Mouse (Mus musculus) forebrain, embryonic 13.5 days (tissue): ENCODE measurements around the gene Sost. TPM values are rescaled to one million over a fixed set of nuclear protein-coding genes. Genes with fewer than 3 reads are reported as not detected.

ENCODE experiments used
- ATAC-seq: fragments of 200-750 bp; cut with Nextera tagmentation; 2 replicates; pipeline ENCODE4 v1.8.0; 2017
- H3K27ac ChIP-seq: fragments of 300-500 bp; sonication (generic); 2 replicates; pipeline ENCODE4 v1.5.1; 2015; ENCODE audit warnings: inconsistent platforms, mild to moderate bottlenecking, moderate library complexity
- H3K27me3 ChIP-seq: fragments of 300-500 bp; sonication (generic); 2 replicates; pipeline ENCODE4 v1.6.1; 2015; ENCODE audit warnings: mild to moderate bottlenecking, inconsistent platforms
- H3K36me3 ChIP-seq: fragments of 300-500 bp; sonication (generic); 2 replicates; pipeline ENCODE4 v1.6.1; 2015; ENCODE audit warnings: mild to moderate bottlenecking, inconsistent platforms; ENCODE audit not compliant: poor library complexity, severe bottlenecking
- H3K4me1 ChIP-seq: fragments of 300-500 bp; sonication (generic); 2 replicates; pipeline ENCODE4 v1.6.1; 2015; ENCODE audit warnings: inconsistent platforms
- H3K4me2 ChIP-seq: fragments of 300-500 bp; sonication (generic); 2 replicates; pipeline ENCODE4 v1.6.1; 2015; ENCODE audit warnings: inconsistent platforms, mild to moderate bottlenecking, moderate library complexity
- H3K4me3 ChIP-seq: fragments of 300-500 bp; sonication (generic); 2 replicates; pipeline ENCODE4 v1.5.1; 2015; ENCODE audit warnings: mild to moderate bottlenecking, inconsistent platforms
- H3K9ac ChIP-seq: fragments of 300-500 bp; sonication (generic); 2 replicates; pipeline ENCODE4 v1.6.1; 2015; ENCODE audit warnings: mild to moderate bottlenecking, inconsistent platforms
- H3K9me3 ChIP-seq: fragments of 300-500 bp; sonication (generic); replicated peaks from 2 replicates; pipeline ENCODE4 v1.6.1; 2016; ENCODE audit warnings: inconsistent platforms
- WGBS: fragments of 180-500 bp; shearing (Covaris S2); methylation state at CpG from one replicate; pipeline ENCODE4 v1.1.7; 2015; 5-methylcytosine and 5-hydroxymethylcytosine counted together
- polyA plus RNA-seq: library from polyadenylated mRNA; unstranded; fragments of >200 nt; fragmentation: Nextera tagmentation; extraction: Ambion mirVana; gene quantifications from 2 replicates; pipeline ENCODE4 v1.2.1, GENCODE M21; 2015

The Sost gene
- polyA plus RNA-seq, 1 experiment from 2014 or later: not detected

DNA sequence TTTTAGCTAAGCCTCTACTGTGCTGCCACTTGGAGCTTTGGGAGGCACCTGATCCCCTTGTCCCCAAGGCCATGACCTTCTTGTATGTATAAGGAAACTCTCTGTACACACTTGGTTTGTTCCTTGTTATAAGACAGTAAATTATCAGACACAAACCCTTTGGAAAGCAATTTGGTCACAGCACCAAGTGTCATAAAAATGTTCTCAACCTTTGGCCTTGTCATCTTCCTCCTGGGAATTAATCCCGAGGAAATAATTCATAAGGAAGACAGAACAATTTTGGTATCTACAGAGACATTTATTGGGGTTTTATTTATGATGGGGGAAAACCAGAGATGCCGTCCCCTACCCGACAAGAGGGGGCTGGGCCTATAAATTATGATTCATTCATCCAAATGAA lies 31.1 kb downstream of the Sost start:
- no peak overlapping the region for H3K4me2 ChIP-seq
- H3K4me1 ChIP-seq: peaks cover 5% of the 10 kb centered on the region; the same call in 1 of the 2 replicates
- ATAC-seq: no peak
- WGBS: 87% methylated on average over 3 of the region's 3 CpGs
- H3K27me3 ChIP-seq: peaks cover 41% of the 10 kb centered on the region
- no peaks in the 10 kb centered on the region for H3K9me3 ChIP-seq
- no peak overlapping the region for H3K27ac ChIP-seq
- no peak overlapping the region for H3K9ac ChIP-seq
- no peak overlapping the region for H3K4me3 ChIP-seq
- H3K36me3 ChIP-seq: no peaks in the 10 kb centered on the region

DNA sequence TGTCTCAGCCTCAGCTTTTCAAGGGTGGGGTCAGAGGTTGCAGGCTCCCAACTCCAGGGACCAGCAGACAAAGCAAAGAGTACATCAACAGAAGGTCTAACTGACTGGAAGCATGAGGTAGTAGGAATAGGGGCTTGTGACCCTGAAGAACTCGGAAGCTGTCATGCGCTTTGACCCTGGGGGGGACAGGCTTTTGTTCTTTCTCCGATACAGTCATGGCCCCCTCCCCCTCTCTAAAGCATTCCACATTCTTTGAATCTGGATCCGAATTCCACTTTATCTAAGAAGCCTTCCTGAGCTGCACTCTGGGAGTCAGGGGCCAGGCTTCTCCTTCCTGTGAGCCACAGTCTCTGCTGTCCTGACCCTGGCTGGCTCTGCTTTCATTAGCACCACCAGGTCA lies 34.8 kb downstream of the Sost start:
- peaks cover 18% of the 10 kb centered on the region for H3K27me3 ChIP-seq
- WGBS: 69% methylated on average over 4 of the region's 4 CpGs
- H3K9ac ChIP-seq: no peak overlapping the region
- no peaks in the 10 kb centered on the region for H3K36me3 ChIP-seq
- H3K27ac ChIP-seq: no peak overlapping the region
- peaks cover 6% of the 10 kb centered on the region for H3K4me1 ChIP-seq
- no peak overlapping the region for H3K4me3 ChIP-seq
- no peaks in the 10 kb centered on the region for H3K9me3 ChIP-seq
- no peak for ATAC-seq
- H3K4me2 ChIP-seq: no peak overlapping the region

DNA sequence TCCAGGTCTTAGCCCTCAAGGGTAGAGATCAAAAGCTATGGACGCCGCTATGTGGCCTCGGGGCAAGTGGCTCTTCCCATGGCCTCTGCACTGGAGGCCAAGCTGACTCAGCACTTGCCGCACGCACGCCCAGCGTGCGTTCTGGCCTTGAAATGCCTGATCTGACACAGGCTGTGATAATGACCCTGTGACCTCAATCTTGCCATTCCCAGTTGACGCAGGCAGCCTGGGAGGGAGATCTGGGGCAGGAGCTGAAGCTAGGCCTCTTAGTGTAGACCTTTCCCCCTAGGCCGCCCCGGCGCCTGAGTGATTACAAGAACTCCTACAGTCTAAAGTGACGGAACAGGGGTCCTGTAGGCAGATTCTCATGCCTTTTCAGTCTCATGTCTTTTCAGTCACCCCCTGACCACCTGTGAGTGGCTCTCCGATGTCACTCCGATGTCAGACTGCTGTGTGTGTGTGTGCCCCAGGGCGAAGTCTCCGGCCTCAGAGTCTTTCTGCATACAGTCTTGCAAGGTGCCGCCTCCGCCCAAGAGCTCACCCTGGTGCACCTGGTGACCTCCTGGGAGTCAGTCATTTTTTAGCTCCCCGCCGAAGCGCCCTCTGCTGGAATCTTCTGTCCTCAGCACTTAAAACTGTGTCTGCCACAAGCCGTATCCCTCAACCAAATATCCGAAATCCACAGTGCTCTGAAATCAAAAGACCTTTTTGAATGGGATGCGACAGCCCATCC lies 38.6 kb downstream of the Sost start:
- H3K4me1 ChIP-seq: peaks cover 3% of the 10 kb centered on the region; the same call in 1 of the 2 replicates
- no peak overlapping the region for H3K4me3 ChIP-seq
- no peaks in the 10 kb centered on the region for H3K9me3 ChIP-seq
- no peak overlapping the region for H3K9ac ChIP-seq
- 46% methylated on average over 25 of the region's 25 CpGs for WGBS
- no peak overlapping the region; the same call in 1 of the 2 replicates for H3K4me2 ChIP-seq
- H3K27ac ChIP-seq: no peak overlapping the region
- ATAC-seq: no peak
- no peaks in the 10 kb centered on the region for H3K36me3 ChIP-seq
- H3K27me3 ChIP-seq: 0 out of 2 replicates have a peak, but pooled peaks cover 3% of the 10 kb centered on the region

GRCm38 (mm10) chr11:101926951-101927589 lies 39.7 kb downstream of the Sost start:
- no peak for ATAC-seq
- Histone ChIP-seq H3K9ac (no peak overlapping the region), H3K4me2 (no peak overlapping the region), H3K4me1 (peaks cover 3% of the 10 kb centered on the region; the same call in 1 of the 2 replicates), H3K4me3 (no peak overlapping the region), H3K27ac (no peak overlapping the region), H3K27me3 (0 out of 2 replicates have a peak, but pooled peaks cover 3% of the 10 kb centered on the region), H3K36me3 (no peaks in the 10 kb centered on the region), H3K9me3 (no peaks in the 10 kb centered on the region)
- WGBS: 71% methylated on average over 10 of the region's 10 CpGs

- 0 out of 2 replicates have a peak, but pooled peaks cover 3% of the 10 kb centered on the region for H3K27me3 ChIP-seq
- H3K4me1 ChIP-seq: peaks cover 3% of the 10 kb centered on the region; the same call in 1 of the 2 replicates
- ATAC-seq: no peak
- H3K9ac ChIP-seq: no peak overlapping the region
- WGBS: 67% methylated on average over 6 of the region's 6 CpGs
- H3K9me3 ChIP-seq: no peaks in the 10 kb centered on the region
- H3K4me2 ChIP-seq: no peak overlapping the region
- no peak overlapping the region for H3K4me3 ChIP-seq
- no peaks in the 10 kb centered on the region for H3K36me3 ChIP-seq
- no peak overlapping the region for H3K27ac ChIP-seq
Measured at GRCm38 (mm10) chr11:101925636-101926035, 41.2 kb downstream of the Sost start.

- no peak for ATAC-seq
- H3K36me3 ChIP-seq: no peaks in the 10 kb centered on the region
- WGBS: 80% methylated on average over 17 of the region's 19 CpGs
- no peak overlapping the region for H3K9ac ChIP-seq
- H3K4me3 ChIP-seq: no peak overlapping the region
- H3K4me2 ChIP-seq: no peak overlapping the region
- H3K27me3 ChIP-seq: 0 out of 2 replicates have a peak, but pooled peaks cover 3% of the 10 kb centered on the region
- no peaks in the 10 kb centered on the region for H3K9me3 ChIP-seq
- H3K4me1 ChIP-seq: peaks cover 3% of the 10 kb centered on the region; the same call in 1 of the 2 replicates
- no peak overlapping the region for H3K27ac ChIP-seq
Measured at GRCm38 (mm10) chr11:101924441-101924976, 42.3 kb downstream of the Sost start.

- H3K4me2 ChIP-seq: no peak overlapping the region
Measured at GRCm38 (mm10) chr11:101923988-101924387, 42.8 kb downstream of the Sost start.

GRCm38 (mm10) chr11:101921361-101921952 lies 45.4 kb downstream of the Sost start:
- Histone ChIP-seq H3K4me2 (no peak overlapping the region), H3K4me1 (no peaks in the 10 kb centered on the region), H3K36me3 (no peaks in the 10 kb centered on the region), H3K27me3 (peaks cover 12% of the 10 kb centered on the region), H3K9me3 (no peaks in the 10 kb centered on the region), H3K27ac (no peak overlapping the region), H3K4me3 (no peak overlapping the region), H3K9ac (no peak overlapping the region)
- WGBS: 84% methylated on average over 12 of the region's 12 CpGs
- no peak for ATAC-seq

More at GRCm38 (mm10) chr11:101923988-101924387, 42.8 kb downstream of the Sost start:
- Histone ChIP-seq H3K4me1 (peaks cover 3% of the 10 kb centered on the region; the same call in 1 of the 2 replicates), H3K9ac (no peak overlapping the region), H3K27ac (no peak overlapping the region), H3K9me3 (no peaks in the 10 kb centered on the region), H3K4me3 (no peak overlapping the region), H3K27me3 (no peaks in the 10 kb centered on the region), H3K36me3 (no peaks in the 10 kb centered on the region)
- no peak for ATAC-seq
- 82% methylated on average over 6 of the region's 6 CpGs for WGBS

DNA sequence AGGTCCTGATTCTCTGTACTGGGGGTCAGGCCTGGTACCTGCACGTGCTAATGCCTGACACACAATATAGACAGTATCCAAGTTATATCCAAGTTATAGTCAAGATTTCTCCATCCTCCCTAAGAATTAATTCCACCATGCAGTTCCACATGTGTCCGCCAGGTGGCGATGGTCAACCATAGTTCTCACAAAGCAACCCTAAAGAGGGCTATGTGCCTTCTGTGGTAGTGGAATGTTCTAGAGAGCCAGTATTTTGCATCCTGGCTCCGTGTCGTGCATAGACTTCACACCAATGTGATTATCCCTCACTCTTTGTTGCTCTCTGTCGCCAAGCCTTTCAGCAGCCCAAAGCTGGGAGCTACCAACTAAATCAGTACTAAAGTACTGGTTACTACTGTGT lies 47.2 kb downstream of the Sost start:
- peaks cover 19% of the 10 kb centered on the region for H3K27me3 ChIP-seq
- ATAC-seq: peak; percentile 51

GRCm38 (mm10) chr11:101918609-101919008 lies 48.2 kb downstream of the Sost start:
- H3K27me3 ChIP-seq: peaks cover 23% of the 10 kb centered on the region
- no peak overlapping the region for H3K27ac ChIP-seq
- 65% methylated on average over 3 of the region's 3 CpGs for WGBS

More for the DNA sequence above, 47.2 kb downstream of the Sost start:
- no peak overlapping the region for H3K27ac ChIP-seq
- no peaks in the 10 kb centered on the region for H3K9me3 ChIP-seq
- no peaks in the 10 kb centered on the region for H3K4me1 ChIP-seq
- H3K4me2 ChIP-seq: no peak overlapping the region
- WGBS: under 1% methylated on average over 6 of the region's 6 CpGs
- H3K4me3 ChIP-seq: no peak overlapping the region
- H3K9ac ChIP-seq: no peak overlapping the region
- no peaks in the 10 kb centered on the region for H3K36me3 ChIP-seq

GRCm38 (mm10) chr11:101916772-101917171 lies 50.0 kb downstream of the Sost start:
- 65% methylated on average over 3 of the region's 3 CpGs for WGBS
- H3K4me2 ChIP-seq: no peak overlapping the region
- H3K9ac ChIP-seq: no peak overlapping the region
- H3K9me3 ChIP-seq: no peaks in the 10 kb centered on the region
- no peak overlapping the region for H3K27ac ChIP-seq
- ATAC-seq: no peak
- H3K4me3 ChIP-seq: no peak overlapping the region
- peaks cover 24% of the 10 kb centered on the region for H3K27me3 ChIP-seq
- H3K4me1 ChIP-seq: no peaks in the 10 kb centered on the region
- H3K36me3 ChIP-seq: no peaks in the 10 kb centered on the region

More at GRCm38 (mm10) chr11:101918609-101919008, 48.2 kb downstream of the Sost start:
- no peak for ATAC-seq
- Histone ChIP-seq H3K36me3 (no peaks in the 10 kb centered on the region), H3K4me2 (no peak overlapping the region), H3K4me3 (no peak overlapping the region), H3K9me3 (no peaks in the 10 kb centered on the region), H3K9ac (no peak overlapping the region), H3K4me1 (no peaks in the 10 kb centered on the region)

DNA sequence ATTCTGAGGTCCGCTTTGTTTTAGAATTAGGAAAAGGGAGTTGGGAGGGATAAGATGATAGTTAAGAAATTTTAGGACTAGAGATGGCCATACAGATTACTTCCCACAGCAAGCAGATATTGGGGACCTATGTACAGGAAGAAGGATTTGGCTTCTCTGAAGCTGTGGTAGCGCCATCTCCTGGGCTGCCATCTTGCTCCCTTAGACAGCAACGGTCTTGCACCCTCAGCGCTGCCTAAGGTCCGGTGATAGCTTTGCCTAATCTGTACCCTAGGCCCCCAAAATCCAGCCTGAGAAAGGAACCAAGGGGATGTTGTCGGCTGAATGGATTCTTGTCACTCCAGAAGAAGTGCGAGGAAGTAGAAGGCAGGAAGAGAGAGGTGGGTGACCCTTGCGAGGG lies 53.2 kb downstream of the Sost start:
- Histone ChIP-seq H3K4me2 (no peak overlapping the region), H3K36me3 (no peaks in the 10 kb centered on the region), H3K9ac (no peak overlapping the region), H3K27ac (no peak overlapping the region), H3K4me1 (no peaks in the 10 kb centered on the region), H3K4me3 (no peak overlapping the region), H3K9me3 (no peaks in the 10 kb centered on the region), H3K27me3 (peaks cover 33% of the 10 kb centered on the region)
- no peak for ATAC-seq
- 62% methylated on average over 8 of the region's 8 CpGs for WGBS
